Mouse (Mus musculus): Measurements from ENCODE around the gene Zfp174.

GRCm38 (mm10) chr16:3872216-3873047, 25.4 kb downstream of the Zfp174 start, which contains the start of gene Naa60:
- TF ChIP-seq CTCF (IDR thresholded peaks at IDR 0.05; ENCODE audit: control insufficient read depth, insufficient read depth, insufficient read length) = no peak
- no peak for TF ChIP-seq FOSL1 (IDR thresholded peaks at IDR 0.05; ENCODE audit: insufficient read depth, low read length, poor library complexity, severe bottlenecking)
- no peak for TF ChIP-seq MYOG (IDR thresholded peaks at IDR 0.05; ENCODE audit: control insufficient read depth, extremely low read depth, insufficient read length)
- TF ChIP-seq USF1 (IDR thresholded peaks at IDR 0.05; ENCODE audit: low read depth) = no peak
- TF ChIP-seq CEBPB (IDR thresholded peaks at IDR 0.05; ENCODE audit: low read depth) = no peak
- no peak for TF ChIP-seq MAX (IDR thresholded peaks at IDR 0.05)
- no peak for TF ChIP-seq MYOD1 (IDR thresholded peaks at IDR 0.05; ENCODE audit: control insufficient read depth, insufficient read length, low read depth)

Data from C2C12 (cell line).